Mouse (Mus musculus) kidney, postnatal 25 days (tissue): ENCODE measurements around the gene Ankrd13c.
"Not testable (repeated sequence)": the region's sequence is repeated elsewhere in the genome, so short reads cannot be mapped to it uniquely, and the experiment has no call there.

Source experiments
- DNase-seq, 2 experiments: peaks; one replicate each; pipeline ENCODE4 v3.0.0; 2021; ENCODE audit warnings: mixed read lengths in 2 of 2

The Ankrd13c gene

GRCm38 (mm10) chr3:157946843-157947358, at the start of gene Ankrd13c:
Gene Ankrd13c (plus strand): TSS chr3:157947239.
- peak; percentile 95 to 96 for DNase-seq

- DNase-seq: no peak
These were observed 49.4 kb upstream of the Ankrd13c start for GRCm38 (mm10) chr3:157897645-157898044.

- DNase-seq: no peak
These were observed 47.1 kb upstream of the Ankrd13c start for GRCm38 (mm10) chr3:157899986-157900385.

- no peak for DNase-seq
These were observed 45.3 kb upstream of the Ankrd13c start for GRCm38 (mm10) chr3:157901721-157902120.

- DNase-seq: no peak
These were observed 38.9 kb upstream of the Ankrd13c start for GRCm38 (mm10) chr3:157908166-157908565.

GRCm38 (mm10) chr3:157910262-157910661, 36.8 kb upstream of the Ankrd13c start:
- DNase-seq: no peak

GRCm38 (mm10) chr3:157912155-157912554, 34.9 kb upstream of the Ankrd13c start:
- DNase-seq: peak; percentile 45 to 79

- DNase-seq: peak; percentile 37 to 71
These were observed 30.7 kb upstream of the Ankrd13c start for GRCm38 (mm10) chr3:157916336-157916735.

GRCm38 (mm10) chr3:157921376-157921775, 25.7 kb upstream of the Ankrd13c start:
- DNase-seq: no peak

- no peak for DNase-seq
These were observed 23.7 kb upstream of the Ankrd13c start for GRCm38 (mm10) chr3:157923268-157923835.

GRCm38 (mm10) chr3:157924692-157925328, 22.2 kb upstream of the Ankrd13c start, which contains the start of gene Cth:
Gene Cth (minus strand): TSS chr3:157925077.
- peak; percentile 95 to 99 for DNase-seq

GRCm38 (mm10) chr3:157925706-157926510, 21.1 kb upstream of the Ankrd13c start:
- DNase-seq: peak in 1 of 2 experiments; percentile 46

GRCm38 (mm10) chr3:157926761-157927160, 20.3 kb upstream of the Ankrd13c start:
- no peak for DNase-seq

- DNase-seq: no peak
These were observed 18.3 kb upstream of the Ankrd13c start for GRCm38 (mm10) chr3:157928731-157929130.

GRCm38 (mm10) chr3:157929417-157929816, 17.6 kb upstream of the Ankrd13c start:
- no peak for DNase-seq

GRCm38 (mm10) chr3:157931592-157931991, 15.4 kb upstream of the Ankrd13c start:
- DNase-seq: peak; percentile 62 to 74

GRCm38 (mm10) chr3:157932074-157932473, 15.0 kb upstream of the Ankrd13c start:
- no peak for DNase-seq

GRCm38 (mm10) chr3:157933223-157933622, 13.8 kb upstream of the Ankrd13c start:
- not testable (repeated sequence) for DNase-seq

- no peak for DNase-seq
These were observed 12.7 kb upstream of the Ankrd13c start for GRCm38 (mm10) chr3:157934301-157934823.

GRCm38 (mm10) chr3:157938585-157938984, 8.5 kb upstream of the Ankrd13c start:
- DNase-seq: no peak

- peak; percentile 71 to 85 for DNase-seq
These were observed 593 bp downstream of the Ankrd13c start for GRCm38 (mm10) chr3:157947383-157948280.

GRCm38 (mm10) chr3:157952716-157953115, 5.7 kb downstream of the Ankrd13c start:
- no peak for DNase-seq
